In the genomic region with DNA sequence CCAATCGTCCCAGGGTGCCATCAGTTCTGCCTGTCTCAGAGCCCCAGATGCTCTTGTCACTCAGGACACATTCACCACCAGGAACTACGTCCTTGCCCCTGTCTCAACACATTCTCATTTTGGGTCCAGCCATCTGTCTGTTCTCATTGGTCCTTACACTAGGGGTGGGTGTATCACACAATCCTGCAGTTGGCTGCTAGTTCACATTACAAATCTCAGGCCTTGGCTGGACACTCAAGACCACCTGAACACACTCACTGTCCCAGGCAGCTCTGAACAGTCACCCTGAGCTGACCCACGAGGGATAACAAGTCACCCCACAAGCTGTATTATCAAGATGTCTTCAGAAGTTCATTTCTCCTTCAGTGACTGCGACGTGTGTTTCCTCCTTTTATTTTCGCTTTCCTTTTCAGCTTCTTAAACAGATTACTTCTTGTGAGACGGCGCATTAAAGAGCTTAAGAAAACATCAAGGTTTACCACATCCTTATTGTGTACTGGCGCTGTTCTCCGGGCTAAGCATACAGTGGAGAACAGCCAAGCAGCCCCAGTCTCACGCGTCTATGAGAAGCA, we compare ENCODE assay signal across 10 mouse cellular contexts. TPM values are rescaled to one million over a fixed set of nuclear protein-coding genes. Genes with fewer than 3 reads are reported as not detected.
DNase-seq lines count a peak whose midpoint lies in the region; ATAC-seq and TF ChIP-seq lines count a peak whose summit lies in the region.
"Had no signal": no experiment of that assay in that cellular context is flagged by ENCODE, and none has a peak within 500 bp of the region (broad histone marks: within the 10 kb centered on the region; RNA-seq: fewer than 3 reads in every experiment).

No protein-coding gene starts in this region.

- H3K27ac ChIP-seq in liver, adult 2 months (replicated peaks; ENCODE audit: insufficient read depth, low read depth, low read length), result no peak overlapping the region
- H3K27ac ChIP-seq in liver, embryonic 11.5 days (ENCODE audit: low read depth, low read length), result no peak overlapping the region
- H3K27ac ChIP-seq in forebrain, postnatal 0 days (ENCODE audit: low read depth, low read length), result no peak overlapping the region

- no peaks in the 10 kb centered on the region for H3K9me3 ChIP-seq in liver, embryonic 11.5 days (ENCODE audit: control insufficient read depth, low read length)
- no peaks in the 10 kb centered on the region for H3K9me3 ChIP-seq in forebrain, postnatal 0 days (ENCODE audit: low read length)

- 69% methylated on average over 12 of the region's 12 CpGs for WGBS in liver, adult 2 months
- 67% methylated on average over 12 of the region's 12 CpGs for WGBS in liver, embryonic 11.5 days
- WGBS in forebrain, postnatal 0 days, result 47% methylated on average over 12 of the region's 12 CpGs

- H3K9ac ChIP-seq in liver, adult 2 months (ENCODE audit: low read depth, low read length), result no peak overlapping the region
- no peak overlapping the region for H3K9ac ChIP-seq in liver, embryonic 11.5 days (ENCODE audit: low read depth, low read length)
- H3K9ac ChIP-seq in forebrain, postnatal 0 days, result no peak overlapping the region

- H3K4me1 ChIP-seq in liver, adult 2 months (ENCODE audit: control insufficient read depth, insufficient read depth, low read length), result no peaks in the 10 kb centered on the region
- no peaks in the 10 kb centered on the region for H3K4me1 ChIP-seq in liver, embryonic 11.5 days (replicated peaks; ENCODE audit: control insufficient read depth, insufficient read depth, low read length)
- no peaks in the 10 kb centered on the region for H3K4me1 ChIP-seq in forebrain, postnatal 0 days (ENCODE audit: insufficient read depth)

- peak; percentile 25 for DNase-seq in liver, adult 2 months (ENCODE audit: extremely low read depth, low read depth, low spot score)
- DNase-seq in liver, embryonic 11.5 days (ENCODE audit: low spot score), result no peak
- DNase-seq in induced T-regulatory cell, adult 2 months (ENCODE audit: low read depth), result peak; percentile 91
- peak; percentile 59 to 63 for DNase-seq in thymus, postnatal 36 days
- no peak for DNase-seq in forebrain, postnatal 0 days
- no peak for DNase-seq in adrenal gland, postnatal 25 days
- no peak for DNase-seq in left cerebral cortex, adult 8-10 months (ENCODE audit: low spot score in 2 of 2)
- DNase-seq: cerebellum, postnatal 10 days; kidney, adult 18-20 months had no signal

- no peak for TF ChIP-seq POLR2A in liver, adult 2 months (IDR thresholded peaks at IDR 0.05; ENCODE audit: extremely low read depth, insufficient read depth, low read length)

- H3K4me2 ChIP-seq in liver, embryonic 11.5 days, result no peak overlapping the region; the same call in 1 of the 2 replicates
- no peak overlapping the region for H3K4me2 ChIP-seq in forebrain, postnatal 0 days (ENCODE audit: low read depth)

- H3K79me2 ChIP-seq in liver, adult 2 months (ENCODE audit: control insufficient read depth, insufficient read depth, low read length), result no peaks in the 10 kb centered on the region

- H3K4me3 ChIP-seq in liver, adult 2 months (ENCODE audit: insufficient read depth, low read depth, low read length), result no peak overlapping the region
- H3K4me3 ChIP-seq in liver, embryonic 11.5 days (ENCODE audit: low read depth, low read length), result no peak overlapping the region
- no peak overlapping the region for H3K4me3 ChIP-seq in forebrain, postnatal 0 days (ENCODE audit: low read depth, low read length)

- H3K27me3 ChIP-seq in liver, adult 2 months (ENCODE audit: control insufficient read depth, insufficient read depth, low read length), result no peaks in the 10 kb centered on the region
- no peaks in the 10 kb centered on the region for H3K27me3 ChIP-seq in liver, embryonic 11.5 days (replicated peaks; ENCODE audit: control insufficient read depth, insufficient read depth, low read length)
- no peaks in the 10 kb centered on the region for H3K27me3 ChIP-seq in forebrain, postnatal 0 days (ENCODE audit: insufficient read depth, low read length)

- no peaks in the 10 kb centered on the region for H3K36me3 ChIP-seq in liver, adult 2 months (ENCODE audit: control insufficient read depth, insufficient read depth, low read length)
- H3K36me3 ChIP-seq in liver, embryonic 11.5 days (ENCODE audit: control insufficient read depth, insufficient read depth, low read length), result no peaks in the 10 kb centered on the region
- no peaks in the 10 kb centered on the region for H3K36me3 ChIP-seq in forebrain, postnatal 0 days (ENCODE audit: insufficient read depth)

- no peak for TF ChIP-seq CTCF in liver, adult 2 months (IDR thresholded peaks at IDR 0.05; ENCODE audit: low read depth, low read length)
- no peak for TF ChIP-seq CTCF in forebrain, postnatal 0 days (IDR thresholded peaks at IDR 0.05; ENCODE audit: low read depth)

- no peak for ATAC-seq in liver, embryonic 11.5 days (replicated peaks; ENCODE audit: low FRiP score)
- ATAC-seq in megakaryocyte progenitor cell, adult 5-6 weeks (replicated peaks; ENCODE audit: poor library complexity), result peak; percentile 67
- no peak for ATAC-seq in forebrain, postnatal 0 days

RNA-seq across cellular contexts. Expression of gene Abhd12b, which starts 17.7 kb away (rescaled TPM):
- not detected in 2 replicates for total RNA-seq in liver, adult 2 months (2014; rRNA removed)
- polyA plus RNA-seq in liver, adult 2 months (2012; rRNA removed), result not detected in 2 replicates
- polyA plus RNA-seq in liver, embryonic 11.5 days (2014; fragmentation: Nextera tagmentation; extraction: Ambion mirVana), result 0.12 TPM in 1 of 2 replicates, not detected in the other
- total RNA-seq in megakaryocyte progenitor cell, adult 5-6 weeks (2015), result not detected in 2 replicates
- total RNA-seq in megakaryocyte progenitor cell, adult 5-6 weeks (2017), result not detected in 2 replicates
- 0.08 TPM in 1 of 2 replicates, not detected in the other for total RNA-seq in forebrain, postnatal 0 days (2014; rRNA removed)
- polyA plus RNA-seq in forebrain, postnatal 0 days (2015; fragmentation: Nextera tagmentation; extraction: Ambion mirVana), result 0.13 TPM in 1 of 2 replicates, not detected in the other
- not detected in 2 replicates for total RNA-seq in adrenal gland, postnatal 25 days (2021)
- under 1 TPM in 3 of 4 experiments, not detected in 1; 0.42 to 0.57 (median 0.56) TPM for total RNA-seq in left cerebral cortex, adult 8-10 months (2022)

RNA-seq across cellular contexts. Expression of gene Nin, which starts 22.8 kb away (rescaled TPM):
- total RNA-seq in liver, adult 2 months (2014; rRNA removed), result 2.1 and 2.9 TPM in 2 replicates
- polyA plus RNA-seq in liver, adult 2 months (2012; rRNA removed), result 0.51 and 1.1 TPM in 2 replicates
- polyA plus RNA-seq in liver, embryonic 11.5 days (2014; fragmentation: Nextera tagmentation; extraction: Ambion mirVana), result 7.7 and 9.4 TPM in 2 replicates
- 117 and 120 TPM in 2 replicates for total RNA-seq in megakaryocyte progenitor cell, adult 5-6 weeks (2015)
- 190 and 207 TPM in 2 replicates for total RNA-seq in megakaryocyte progenitor cell, adult 5-6 weeks (2017)
- 28.4 and 36.9 TPM in 2 replicates for total RNA-seq in forebrain, postnatal 0 days (2014; rRNA removed)
- 5.6 and 8.5 TPM in 2 replicates for polyA plus RNA-seq in forebrain, postnatal 0 days (2015; fragmentation: Nextera tagmentation; extraction: Ambion mirVana)
- 30.8 and 42.1 TPM in 2 replicates for total RNA-seq in adrenal gland, postnatal 25 days (2021)
- total RNA-seq in left cerebral cortex, adult 8-10 months (2022), result 10 to 100 TPM; 55.3 to 67.9 (median 64.0) TPM

Comparison
In these comparisons a context has a peak if more than half of its experiments do, and no peak if none do; other contexts are left out.
1. DNase-seq: peak in liver, adult 2 months (single experiment), induced T-regulatory cell, adult 2 months (single experiment) and thymus, postnatal 36 days (2 of 2); none in liver, embryonic 11.5 days (single experiment), forebrain, postnatal 0 days (single experiment), adrenal gland, postnatal 25 days (single experiment) and left cerebral cortex, adult 8-10 months (0 of 2).